Mouse (Mus musculus) C2C12 (cell line): ENCODE measurements around the gene Grid2ip.

ENCODE experiments used
- CTCF ChIP-seq: IDR thresholded peaks from one replicate; pipeline ENCODE4 v1.5.1; 2011; ENCODE audit not compliant: control insufficient read depth, insufficient read depth, insufficient read length
- MAX ChIP-seq: IDR thresholded peaks from one replicate; pipeline ENCODE4 v1.6.1; 2011; ENCODE audit warnings: mild to moderate bottlenecking, control low read depth
- MYOD1 ChIP-seq: IDR thresholded peaks from one replicate; pipeline ENCODE4 v1.6.1; 2011; ENCODE audit warnings: low read depth; ENCODE audit not compliant: control insufficient read depth, insufficient read length
- MYOG ChIP-seq: IDR thresholded peaks from one replicate; pipeline ENCODE4 v1.6.1; 2011; ENCODE audit not compliant: control insufficient read depth, insufficient read length; ENCODE audit errors: extremely low read depth
- USF1 ChIP-seq: IDR thresholded peaks from one replicate; pipeline ENCODE4 v1.6.1; 2011; ENCODE audit warnings: low read depth, mild to moderate bottlenecking, control low read depth, moderate library complexity

DNA sequence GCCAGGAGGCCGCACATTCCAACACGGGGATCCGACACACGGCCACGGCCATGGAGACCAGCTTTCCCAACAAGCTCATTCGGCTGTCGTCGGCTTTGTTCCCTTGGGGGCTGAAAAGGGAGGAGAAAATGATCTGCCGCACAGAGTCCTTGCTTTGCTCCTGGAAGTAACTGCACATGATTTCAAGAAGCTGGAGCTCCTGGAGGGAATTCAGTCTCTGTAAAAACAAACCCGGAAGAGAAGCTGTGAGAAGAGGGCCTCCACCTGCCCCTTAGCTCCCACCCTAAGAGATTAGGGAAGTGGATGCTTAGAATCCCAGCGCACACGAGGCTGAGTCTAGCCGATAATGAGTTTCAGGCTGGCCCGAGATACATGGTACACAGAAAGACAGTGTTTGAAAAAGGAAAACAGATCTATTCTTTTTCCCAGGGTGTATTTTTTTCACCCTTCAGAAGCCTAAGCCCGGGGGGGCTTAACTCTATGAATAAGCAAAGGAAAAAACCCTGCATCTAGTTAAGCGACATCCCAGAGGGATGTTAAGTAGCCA is 42.9 kb upstream of the Grid2ip start:
- TF ChIP-seq CTCF (no peak), MYOG (no peak), MAX (no peak), MYOD1 (no peak), USF1 (no peak)
